Mouse (Mus musculus) liver, embryonic 14.5 days (tissue): ENCODE data around the gene Pqlc3. TPM values are rescaled to one million over a fixed set of nuclear protein-coding genes. Genes with fewer than 3 reads are reported as not detected.

Source experiments
- ATAC-seq: fragments of 200-750 bp; cut with Nextera tagmentation; 2 replicates; pipeline ENCODE4 v1.8.0; 2017; ENCODE audit warnings: moderate number of reproducible peaks, mild to moderate bottlenecking, moderate library complexity; ENCODE audit not compliant: insufficient read depth
- DNase-seq, 3 experiments: peaks; one replicate each; pipeline ENCODE4 v3.0.0-alpha.2; 2012 to 2013; ENCODE audit warnings: low read depth in 3 of 3, low spot score in 3 of 3
- H3K27ac ChIP-seq: fragments of 300-500 bp; sonication (generic); 2 replicates; pipeline ENCODE4 v1.5.1; 2014; ENCODE audit warnings: moderate library complexity, mild to moderate bottlenecking, control low read depth, inconsistent platforms
- H3K27me3 ChIP-seq: fragments of 300-500 bp; sonication (generic); 2 replicates; pipeline ENCODE4 v1.6.1; 2014; ENCODE audit warnings: mild to moderate bottlenecking, low read length, moderate library complexity; ENCODE audit not compliant: control insufficient read depth, insufficient read depth
- H3K36me3 ChIP-seq: fragments of 300-500 bp; sonication (generic); replicated peaks from 2 replicates; pipeline ENCODE4 v1.6.1; 2014; ENCODE audit warnings: low read depth; ENCODE audit not compliant: control insufficient read depth, insufficient read depth
- H3K4me1 ChIP-seq, 2 experiments: fragments of 200-500 bp in 1 of 2; fragments of 300-500 bp in 1 of 2; sonication (generic) in 1 of 2; replicated peaks; 2 replicates each; pipeline ENCODE4 v1.6.1; 2012 to 2014; ENCODE audit warnings: antibody characterized with exemption in 1 of 2, inconsistent platforms in 1 of 2, low read length in 1 of 2; ENCODE audit not compliant: control insufficient read depth in 2 of 2, insufficient read depth in 2 of 2
- H3K4me2 ChIP-seq: fragments of 300-500 bp; sonication (generic); 2 replicates; pipeline ENCODE4 v1.6.1; 2014; ENCODE audit warnings: low read depth, mild to moderate bottlenecking, control low read depth, moderate library complexity
- H3K4me3 ChIP-seq, 2 experiments: fragments of 200-500 bp in 1 of 2; fragments of 300-500 bp in 1 of 2; sonication (generic) in 1 of 2; 2 replicates each; pipeline ENCODE4 v1.5.1; 2012 to 2014; ENCODE audit warnings: low read depth in 2 of 2, low read length in 2 of 2, mild to moderate bottlenecking in 2 of 2, control low read depth in 1 of 2, inconsistent platforms in 1 of 2, moderate library complexity in 1 of 2; ENCODE audit not compliant: insufficient read depth in 1 of 2
- H3K9ac ChIP-seq: fragments of 300-500 bp; sonication (generic); replicated peaks from 2 replicates; pipeline ENCODE4 v1.6.1; 2014; ENCODE audit warnings: mild to moderate bottlenecking, control low read depth, moderate library complexity
- H3K9me3 ChIP-seq: fragments of 300-500 bp; sonication (generic); 2 replicates; pipeline ENCODE4 v1.6.1; 2016; ENCODE audit warnings: low read length, mixed read lengths; ENCODE audit not compliant: control insufficient read depth
- CTCF ChIP-seq: IDR thresholded peaks from 2 replicates; pipeline ENCODE4 v1.5.1; 2016; ENCODE audit warnings: antibody characterized with exemption, low read depth, control low read depth
- EP300 ChIP-seq: IDR thresholded peaks from 2 replicates; pipeline ENCODE4 v1.6.1; 2016; ENCODE audit warnings: antibody characterized with exemption, low read depth
- WGBS: fragments of 180-500 bp; shearing (Covaris S2); extraction: QIAGEN DNeasy Blood & Tissue Kit; methylation state at CpG from one replicate; pipeline ENCODE4 v1.1.7; 2014; ENCODE audit not compliant: insufficient replicate concordance; 5-methylcytosine and 5-hydroxymethylcytosine counted together
- polyA plus RNA-seq, 2 experiments: library from polyadenylated mRNA; depleted of rRNA in 1 of 2; stranded (reverse) in 1 of 2; unstranded in 1 of 2; fragments of >200 nt; fragmentation: Nextera tagmentation in 1 of 2; extraction: Ambion mirVana in 1 of 2; gene quantifications; 2 replicates each; pipeline versions ENCODE4 v1.2.1 to v1.2.3; 2012 to 2014

The Pqlc3 gene
- polyA plus RNA-seq, 2 experiments: 3.3 to 5.0 TPM

- no peak for TF ChIP-seq EP300
- TF ChIP-seq CTCF: no peak
- H3K9me3 ChIP-seq: no peaks in the 10 kb centered on the region
- ATAC-seq (no peak), DNase-seq (no peak)
- H3K27me3 ChIP-seq: no peaks in the 10 kb centered on the region
- H3K4me2 ChIP-seq: no peak overlapping the region
- no peak overlapping the region for H3K9ac ChIP-seq
- no peak overlapping the region for H3K27ac ChIP-seq
- WGBS: 33% methylated on average over 2 of the region's 2 CpGs
- no peaks in the 10 kb centered on the region for H3K36me3 ChIP-seq
- H3K4me3 ChIP-seq: no peak overlapping the region
- no peaks in the 10 kb centered on the region for H3K4me1 ChIP-seq
These were observed 39.2 kb upstream of the Pqlc3 start for GRCm38 (mm10) chr12:17039415-17039814.

- H3K9ac ChIP-seq: no peak overlapping the region
- no peaks in the 10 kb centered on the region for H3K4me1 ChIP-seq
- ATAC-seq: no peak
- no peak overlapping the region for H3K4me3 ChIP-seq
- TF ChIP-seq CTCF (no peak), EP300 (no peak)
- no peaks in the 10 kb centered on the region for H3K27me3 ChIP-seq
- no peak for DNase-seq
- H3K9me3 ChIP-seq: no peaks in the 10 kb centered on the region
- WGBS: 73% methylated on average over 6 of the region's 6 CpGs
- H3K36me3 ChIP-seq: no peaks in the 10 kb centered on the region
- H3K27ac ChIP-seq: no peak overlapping the region
- H3K4me2 ChIP-seq: no peak overlapping the region
These were observed 38.0 kb upstream of the Pqlc3 start for GRCm38 (mm10) chr12:17038246-17038645.

GRCm38 (mm10) chr12:17037053-17037610, 36.9 kb upstream of the Pqlc3 start:
- H3K9ac ChIP-seq: no peak overlapping the region
- WGBS: 45% methylated on average over 14 of the region's 14 CpGs
- H3K27me3 ChIP-seq: no peaks in the 10 kb centered on the region
- no peaks in the 10 kb centered on the region for H3K9me3 ChIP-seq
- no peak for ATAC-seq
- H3K4me1 ChIP-seq: no peaks in the 10 kb centered on the region
- H3K27ac ChIP-seq: no peak overlapping the region
- TF ChIP-seq CTCF: no peak
- no peak for TF ChIP-seq EP300
- no peaks in the 10 kb centered on the region for H3K36me3 ChIP-seq
- DNase-seq: no peak
- no peak overlapping the region for H3K4me3 ChIP-seq
- no peak overlapping the region for H3K4me2 ChIP-seq

- no peaks in the 10 kb centered on the region for H3K27me3 ChIP-seq
- H3K4me3 ChIP-seq: no peak overlapping the region
- H3K9ac ChIP-seq: no peak overlapping the region
- DNase-seq: no peak
- no peak for ATAC-seq
- no peaks in the 10 kb centered on the region for H3K4me1 ChIP-seq
- H3K27ac ChIP-seq: no peak overlapping the region
- TF ChIP-seq EP300 (no peak), CTCF (no peak)
- no peaks in the 10 kb centered on the region for H3K9me3 ChIP-seq
- WGBS: 41% methylated on average over 9 of the region's 9 CpGs
- no peak overlapping the region for H3K4me2 ChIP-seq
- H3K36me3 ChIP-seq: no peaks in the 10 kb centered on the region
These were observed 36.3 kb upstream of the Pqlc3 start for GRCm38 (mm10) chr12:17036532-17036931.

- H3K27ac ChIP-seq: no peak overlapping the region
- no peaks in the 10 kb centered on the region for H3K4me1 ChIP-seq
- ATAC-seq: no peak
- H3K9ac ChIP-seq: no peak overlapping the region
- no peaks in the 10 kb centered on the region for H3K9me3 ChIP-seq
- H3K36me3 ChIP-seq: no peaks in the 10 kb centered on the region
- DNase-seq: peak in 1 of 3 experiments; percentile 4
- no peaks in the 10 kb centered on the region for H3K27me3 ChIP-seq
- WGBS: 48% methylated on average over 2 of the region's 2 CpGs
- no peak for TF ChIP-seq EP300
- TF ChIP-seq CTCF: peak; percentile 50
- H3K4me3 ChIP-seq: no peak overlapping the region
- no peak overlapping the region for H3K4me2 ChIP-seq
These were observed 34.9 kb upstream of the Pqlc3 start for GRCm38 (mm10) chr12:17035128-17035527.
